Mouse (Mus musculus): Measurements from ENCODE around the gene Klhl8.

Klhl8 gene

DNA sequence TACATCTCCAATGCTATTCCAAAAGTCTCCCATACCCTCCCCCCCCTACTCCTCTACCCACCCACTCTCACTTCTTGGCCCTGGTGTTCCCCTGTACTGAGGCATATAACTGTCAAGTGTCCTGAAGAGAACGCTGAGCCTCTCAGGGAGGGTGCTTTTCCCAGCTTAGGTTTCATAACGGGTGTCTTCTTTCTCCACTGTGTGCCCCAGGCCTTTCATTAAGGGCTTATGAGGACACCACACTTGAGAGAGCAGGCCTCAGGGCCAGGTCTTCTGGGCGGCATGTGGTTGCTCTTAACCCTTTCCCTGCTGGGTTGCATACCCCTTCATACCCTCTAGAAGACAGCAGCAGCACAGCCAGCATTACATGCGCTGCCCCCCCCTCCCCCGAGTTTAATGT, 64.5 kb downstream of the Klhl8 start:
- no peak for DNase-seq (ENCODE audit: low read depth, low spot score)

DNA sequence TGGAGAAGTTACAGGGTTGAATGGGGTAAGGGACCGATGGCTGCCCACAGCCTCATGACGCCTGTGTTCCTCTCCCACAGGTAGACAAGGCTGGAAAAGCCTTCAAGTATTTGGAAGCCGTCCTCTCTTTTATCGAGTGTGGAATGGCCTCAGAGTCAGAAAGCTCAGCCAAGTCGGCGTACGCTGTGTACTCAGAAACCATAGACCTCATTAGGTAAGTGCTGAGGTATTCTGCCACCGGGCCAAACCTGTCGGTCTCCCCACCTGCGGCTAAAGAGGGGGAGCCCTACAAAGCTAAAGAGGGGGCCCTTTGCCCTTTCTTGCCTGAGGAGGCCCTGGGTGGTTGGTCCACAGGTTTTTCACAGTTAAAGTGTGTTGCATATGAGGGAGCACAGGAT, 64.9 kb downstream of the Klhl8 start:
- no peak for DNase-seq (ENCODE audit: low read depth, low spot score)

DNA sequence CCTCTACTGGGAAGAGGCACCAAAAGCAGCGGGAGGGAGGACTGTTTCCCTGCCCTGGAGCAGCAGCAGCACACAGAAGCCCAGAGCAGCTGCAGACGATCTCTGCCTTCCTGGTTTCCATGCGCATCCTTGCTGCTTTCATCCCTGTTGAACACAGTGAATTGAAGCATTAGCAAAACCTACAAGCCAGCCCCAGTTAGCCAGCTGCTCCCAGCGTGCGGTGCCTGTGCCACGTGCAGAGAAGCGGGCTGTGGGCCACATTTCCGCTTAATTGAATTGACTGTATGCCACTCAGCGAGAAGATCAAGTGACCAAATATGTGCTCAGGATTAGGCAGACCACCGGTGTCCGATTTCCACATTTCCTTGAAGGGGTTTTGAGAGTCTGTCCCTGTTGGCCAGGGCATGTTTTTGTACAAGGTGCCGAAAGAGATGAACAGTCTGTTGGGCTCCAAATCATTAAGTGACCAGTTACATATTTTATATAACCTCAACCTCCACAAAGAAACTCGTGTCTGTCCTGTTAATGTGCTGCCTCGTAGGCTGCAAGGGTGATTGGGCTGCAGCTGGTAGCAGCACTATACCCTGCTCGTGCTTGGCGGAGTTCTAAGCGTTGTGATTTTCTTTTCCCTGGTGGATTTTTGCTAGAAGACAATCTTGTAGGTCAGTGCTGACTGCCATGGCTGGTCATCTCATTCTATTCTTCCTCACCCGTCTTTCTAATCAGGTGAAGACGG, 65.5 kb downstream of the Klhl8 start:
- DNase-seq (ENCODE audit: low read depth, low spot score): no peak

DNA sequence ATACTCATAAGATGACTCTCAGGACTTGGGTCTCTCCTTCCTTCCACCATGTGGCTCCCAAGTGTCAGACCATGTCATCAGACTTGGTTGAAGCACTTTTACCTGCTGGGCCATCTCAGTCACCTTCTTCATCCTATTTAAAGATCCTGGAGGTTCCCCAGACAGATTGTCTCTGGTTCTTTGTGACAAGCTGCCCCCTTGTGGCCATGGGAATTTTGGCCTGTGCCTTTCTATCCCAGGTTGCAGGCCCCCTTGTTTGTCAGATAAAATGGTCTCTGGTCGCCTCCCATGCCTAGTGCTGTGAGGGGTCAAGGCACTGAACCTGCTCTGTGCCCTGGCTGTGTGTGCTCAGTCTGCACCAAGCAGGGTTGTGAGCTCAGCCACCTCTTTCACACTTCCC, 67.1 kb downstream of the Klhl8 start:
- peak; percentile 52 for DNase-seq (ENCODE audit: low read depth, low spot score)

DNA sequence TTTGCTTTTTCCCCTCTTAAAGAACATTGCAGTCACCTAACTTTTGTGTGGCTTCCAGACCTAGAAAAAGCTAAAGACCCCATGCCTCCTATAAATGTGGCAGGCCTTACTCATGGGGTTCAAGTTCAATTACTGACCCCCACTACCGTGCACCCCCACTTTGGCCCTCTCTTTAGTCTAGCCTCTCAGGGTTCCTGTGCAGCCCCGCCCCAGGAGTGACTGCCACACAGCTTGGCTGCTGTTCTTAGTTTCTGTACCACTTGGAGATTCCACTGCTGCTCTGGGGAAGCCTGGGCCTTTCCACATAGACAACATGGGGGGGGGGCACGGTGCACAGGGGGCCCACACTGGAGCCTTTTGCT, 71.8 kb downstream of the Klhl8 start:
- no peak for DNase-seq (ENCODE audit: low read depth, low spot score)

DNA sequence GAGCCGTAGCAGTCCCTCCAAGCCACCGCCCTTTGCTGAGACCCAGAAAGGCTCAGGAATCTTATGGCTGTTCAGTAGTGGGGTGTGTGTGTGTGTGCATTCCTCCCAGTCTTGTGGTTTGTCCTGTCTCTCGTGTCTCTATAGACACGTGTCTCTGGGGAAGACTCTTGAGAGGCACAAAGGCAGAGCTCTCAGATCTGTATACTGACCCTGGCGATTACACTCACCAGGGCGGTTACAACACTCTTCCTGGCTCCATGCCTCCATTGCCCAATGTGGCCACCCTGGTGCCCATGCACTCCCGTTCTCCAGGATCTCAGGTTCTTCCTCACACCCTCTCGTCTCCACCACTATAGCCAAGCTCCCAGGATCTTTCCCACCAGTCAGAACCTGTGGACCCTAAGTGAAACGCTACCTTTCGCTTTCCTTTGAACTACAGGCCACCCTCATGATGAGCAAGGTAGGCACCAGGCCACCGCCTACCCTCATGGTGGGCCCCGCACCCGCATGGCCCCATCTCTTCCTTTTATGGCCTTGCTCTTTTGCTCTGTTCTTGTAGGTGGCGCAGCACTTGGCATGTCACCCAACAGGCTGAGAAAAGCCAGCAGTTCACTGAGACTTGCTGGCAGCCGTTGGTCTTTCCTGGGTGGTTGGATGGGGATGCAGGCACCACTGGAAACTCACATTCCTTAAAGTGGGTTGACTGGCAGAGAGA, 72.4 kb downstream of the Klhl8 start:
- no peak for DNase-seq (ENCODE audit: low read depth, low spot score)

DNA sequence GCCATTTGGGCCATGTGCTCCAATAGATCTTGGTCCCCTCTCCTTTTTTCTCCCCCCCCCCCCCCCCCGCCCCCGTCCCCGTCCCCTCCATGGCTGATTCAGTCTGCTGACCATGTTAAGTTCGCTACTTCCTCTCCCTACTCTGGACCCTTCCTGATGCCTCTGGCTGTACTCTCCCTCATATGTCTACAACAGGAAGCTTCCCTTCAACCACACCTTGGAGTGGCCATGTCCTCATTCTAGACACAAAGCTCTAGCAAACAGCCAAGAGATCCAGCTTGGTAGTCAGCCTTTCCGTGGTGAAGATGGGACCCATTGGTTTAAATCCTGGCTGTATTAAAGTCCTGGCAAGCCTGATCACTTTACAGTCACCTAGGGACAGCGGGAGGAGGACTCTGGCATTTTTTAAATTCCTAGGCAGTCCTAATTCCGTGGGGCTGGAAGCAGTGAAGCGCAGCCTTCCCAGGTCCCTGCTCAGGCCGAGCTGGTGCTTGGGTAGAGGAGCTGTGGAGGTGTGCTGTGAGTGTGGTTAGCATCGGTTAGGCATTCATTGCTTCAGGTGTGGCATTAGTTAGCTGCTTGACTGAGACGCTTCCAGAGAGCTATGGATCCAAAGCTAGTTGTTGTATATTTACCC, 74.8 kb downstream of the Klhl8 start:
- DNase-seq (ENCODE audit: low read depth, low spot score): no peak

DNA sequence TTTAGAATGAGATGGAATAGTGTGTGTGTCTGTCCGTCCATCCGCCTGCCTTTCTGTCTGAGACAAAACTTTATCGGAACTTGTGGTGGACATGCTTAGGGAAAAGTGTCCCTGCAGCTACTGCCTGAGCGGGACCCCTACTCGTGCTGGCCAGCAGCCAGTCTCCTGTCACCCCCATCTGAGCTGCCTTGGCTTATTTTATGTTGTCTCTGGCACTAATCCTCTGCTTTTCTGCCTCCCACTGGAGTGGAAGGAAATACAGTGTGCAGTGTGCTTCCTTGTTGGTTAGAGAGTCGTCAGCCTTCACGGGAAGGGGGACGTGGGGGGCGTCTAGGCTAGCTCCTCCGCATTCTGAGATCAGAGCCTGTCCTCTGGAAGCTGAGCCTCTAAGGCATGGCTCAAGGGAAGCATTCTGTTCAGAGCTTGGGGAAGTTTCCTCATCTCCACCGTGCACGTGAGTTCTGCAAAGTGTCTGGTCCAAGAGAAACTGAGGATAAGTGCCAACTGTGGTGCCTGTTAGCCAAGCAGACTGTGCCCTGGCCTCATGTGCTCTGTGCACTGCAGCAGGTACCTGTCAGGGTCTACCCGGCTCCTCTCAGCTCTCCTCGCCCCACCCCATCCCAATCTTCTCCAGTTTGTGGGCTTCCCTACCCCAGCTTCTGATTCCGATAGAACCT, 75.5 kb downstream of the Klhl8 start:
- DNase-seq (ENCODE audit: low read depth, low spot score): no peak

DNA sequence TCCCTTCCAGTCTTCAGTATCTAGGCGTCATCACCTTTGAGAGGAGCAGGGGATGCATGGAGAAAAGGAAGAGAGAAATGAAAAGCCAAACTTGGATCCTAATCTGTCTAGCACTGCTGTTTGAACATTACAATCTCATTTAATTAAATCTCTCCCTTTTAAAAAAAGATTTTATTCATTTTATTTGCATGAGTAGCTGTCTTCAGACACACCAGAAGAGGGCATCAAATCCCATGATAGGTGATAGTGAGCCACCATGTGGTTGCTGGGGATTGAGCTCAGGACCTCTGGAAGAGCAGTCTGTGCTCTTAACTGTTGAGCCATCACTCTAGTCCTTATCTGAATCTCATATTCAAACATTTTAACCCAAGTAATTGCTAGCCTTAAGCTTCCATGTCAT, 80.2 kb downstream of the Klhl8 start:
- no peak for DNase-seq (ENCODE audit: low read depth, low spot score)

DNA sequence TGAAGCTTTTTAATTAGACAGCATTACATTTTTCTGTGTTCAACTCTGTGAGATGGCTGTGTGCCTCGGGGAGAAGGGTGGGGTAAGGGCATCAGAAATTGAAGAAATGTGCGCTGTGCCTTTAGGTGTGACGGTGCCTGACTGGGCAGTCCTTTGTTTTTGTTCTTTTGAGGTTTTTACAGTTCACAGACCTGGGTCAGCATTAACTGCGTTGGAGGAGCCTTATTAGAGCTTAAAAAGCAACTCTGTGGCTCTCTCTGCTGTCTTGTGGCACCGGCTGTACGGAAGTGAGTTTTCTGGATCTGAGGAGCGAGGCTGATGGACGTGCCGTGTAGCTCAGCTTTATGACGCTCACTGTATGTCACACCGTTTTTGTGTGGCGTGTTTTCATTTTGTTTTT, 81.9 kb downstream of the Klhl8 start:
- no peak for DNase-seq (ENCODE audit: low read depth, low spot score)

DNA sequence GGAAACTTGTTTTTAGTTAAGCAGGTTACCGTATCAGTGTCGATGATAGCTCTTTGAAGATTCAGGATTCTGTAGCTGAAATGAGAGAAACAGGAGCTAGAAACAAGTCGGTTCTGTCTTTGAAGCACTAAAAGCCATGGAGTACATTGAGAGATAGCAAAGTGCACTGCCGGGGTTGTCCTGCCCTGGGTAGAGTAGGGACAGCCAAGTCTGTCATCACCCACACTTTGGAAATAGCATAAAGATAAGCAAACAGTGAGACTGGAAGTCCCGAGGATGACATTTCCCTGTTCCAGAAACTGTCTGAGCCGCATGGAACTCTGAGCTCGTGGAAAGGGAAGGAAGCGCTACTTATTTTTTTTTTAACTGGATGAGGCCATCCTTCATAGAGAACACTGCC, 82.3 kb downstream of the Klhl8 start:
- no peak for DNase-seq (ENCODE audit: low read depth, low spot score)

DNA sequence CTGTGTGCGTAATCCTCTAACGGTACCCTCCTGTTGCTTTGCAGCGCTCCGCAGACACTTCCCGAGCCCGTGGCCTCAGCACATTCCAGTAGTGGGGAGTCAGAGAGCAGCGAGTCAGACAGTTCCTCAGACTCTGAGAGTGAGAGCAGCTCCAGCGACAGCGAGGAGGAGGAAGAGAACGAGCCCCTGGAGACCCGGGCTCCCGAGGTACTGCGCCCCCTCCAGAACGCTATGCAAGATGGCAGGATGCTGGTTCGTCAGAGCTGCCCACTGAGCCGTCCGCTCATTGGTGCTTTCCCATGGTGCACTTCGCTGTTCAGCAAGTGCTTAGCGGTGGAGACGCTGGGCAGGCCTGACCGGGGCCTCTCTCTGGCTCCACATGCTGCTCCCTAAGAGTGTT, 82.8 kb downstream of the Klhl8 start:
- DNase-seq (ENCODE audit: low read depth, low spot score): no peak

DNA sequence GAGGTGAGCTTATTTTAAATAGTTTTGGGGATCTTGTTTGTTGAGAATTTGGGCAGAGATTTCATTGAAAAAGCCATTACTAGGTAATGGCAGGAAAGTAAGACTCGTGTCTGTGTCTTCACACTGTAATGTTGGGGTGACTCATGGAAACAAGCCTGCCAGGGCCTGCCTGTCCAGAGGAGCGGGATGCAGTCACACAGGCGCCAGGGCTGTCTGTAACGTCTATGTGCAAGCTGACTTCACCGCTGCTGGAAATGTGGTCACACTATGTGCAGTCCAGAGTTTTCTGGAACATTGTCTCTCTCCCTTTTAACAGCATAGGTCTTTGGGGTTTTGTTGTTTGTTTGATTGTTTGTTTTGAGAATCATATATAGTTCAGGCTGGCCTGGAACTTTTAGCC, 88.1 kb downstream of the Klhl8 start:
- no peak for DNase-seq (ENCODE audit: low read depth, low spot score)

DNA sequence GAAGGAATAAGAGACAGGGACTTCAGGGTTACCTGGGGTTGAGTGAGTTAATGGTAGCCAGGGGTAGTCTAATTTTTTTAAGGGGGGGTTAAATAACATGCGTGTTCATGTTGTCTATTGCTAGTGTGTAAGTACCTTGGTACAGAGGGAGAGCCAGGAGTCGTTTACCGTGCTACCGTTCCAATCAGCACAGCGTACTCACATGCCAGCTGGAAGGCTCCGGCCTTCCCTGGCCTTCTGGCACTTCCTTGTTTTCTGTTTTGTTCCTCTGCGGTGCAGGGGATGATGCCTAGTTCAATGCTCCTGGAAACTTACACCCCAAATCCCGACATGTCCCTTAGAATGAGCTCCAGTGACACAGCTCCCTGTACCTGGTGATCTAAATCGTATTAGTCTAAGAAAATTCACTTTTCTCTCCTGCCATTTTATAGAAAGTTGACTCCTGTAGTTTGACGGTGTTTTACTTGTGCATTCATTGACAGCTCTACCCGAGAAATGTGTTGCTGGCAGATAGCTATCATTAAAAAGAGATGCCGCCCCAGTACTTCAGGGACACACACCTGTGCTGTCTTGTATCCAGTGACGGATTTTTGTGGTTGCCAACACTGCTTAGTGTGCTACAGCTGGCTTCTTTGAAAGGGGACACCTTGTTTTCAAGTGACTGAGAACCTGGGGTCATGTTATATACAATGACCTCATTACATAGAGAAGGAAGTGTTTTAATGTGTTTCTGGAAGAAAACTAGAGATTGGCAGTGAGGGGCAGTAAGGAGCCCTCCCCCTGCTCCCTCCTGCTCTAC, 89.4 kb downstream of the Klhl8 start:
- DNase-seq (ENCODE audit: low read depth, low spot score): no peak

DNA sequence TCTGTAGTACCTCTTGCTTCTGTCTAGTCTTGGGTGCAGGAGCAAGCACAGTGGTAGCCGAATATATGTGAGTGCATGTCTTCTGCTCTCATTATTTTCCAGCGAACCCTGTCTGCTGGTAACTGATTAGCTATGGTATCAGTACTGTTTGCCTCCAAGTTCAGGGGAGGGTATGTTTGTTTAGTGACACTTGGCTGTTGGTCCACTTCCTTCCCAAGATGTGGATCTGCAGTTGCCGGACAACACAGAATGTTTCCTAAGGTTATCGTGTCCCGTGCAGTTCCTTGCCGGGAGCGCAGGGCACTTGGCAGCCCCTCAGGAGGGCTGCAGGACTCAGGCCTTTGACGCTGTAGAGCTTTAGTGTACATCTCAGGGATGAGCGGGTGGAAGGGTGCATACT, 90.0 kb downstream of the Klhl8 start:
- DNase-seq (ENCODE audit: low read depth, low spot score): no peak

DNA sequence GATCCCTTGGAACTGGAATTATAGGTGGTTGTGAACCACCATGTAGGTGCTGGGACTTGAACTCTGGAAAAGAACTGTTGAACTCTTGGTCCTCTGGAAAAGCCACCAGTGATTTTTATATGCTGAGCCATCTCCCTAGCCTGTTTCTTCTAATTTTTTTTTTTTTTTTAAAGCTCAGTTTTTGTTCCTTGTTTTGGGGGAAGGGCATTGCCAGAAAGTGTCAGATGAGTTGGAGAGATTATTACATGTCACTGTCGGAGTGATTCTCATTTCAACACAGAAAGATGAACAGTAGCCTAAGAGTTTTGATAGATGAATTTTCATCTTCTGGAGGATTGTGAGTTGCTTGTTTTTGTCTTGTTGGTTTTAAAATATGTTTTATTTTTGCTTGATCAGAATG, 91.4 kb downstream of the Klhl8 start:
- DNase-seq (ENCODE audit: low read depth, low spot score): no peak

DNA sequence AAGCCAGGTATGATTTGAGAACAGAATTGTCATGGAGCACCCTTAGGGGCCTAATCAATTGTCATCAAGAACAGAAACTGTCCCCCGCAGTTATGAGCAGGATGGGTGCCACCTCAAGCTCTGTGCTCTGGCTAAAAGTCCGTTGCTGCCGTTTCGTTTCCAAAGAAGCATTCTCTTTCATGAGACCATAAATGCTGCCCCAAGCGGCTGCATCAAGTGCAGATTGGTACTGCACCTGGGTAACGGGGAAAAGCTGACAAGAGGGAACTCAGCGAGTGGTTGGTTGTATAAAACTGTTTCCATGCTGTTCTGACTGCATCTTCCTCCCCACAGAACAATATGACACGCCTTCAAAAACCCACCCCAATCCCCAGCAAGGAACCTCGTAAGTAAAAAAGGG, 92.5 kb downstream of the Klhl8 start:
- no peak for DNase-seq (ENCODE audit: low read depth, low spot score)

DNA sequence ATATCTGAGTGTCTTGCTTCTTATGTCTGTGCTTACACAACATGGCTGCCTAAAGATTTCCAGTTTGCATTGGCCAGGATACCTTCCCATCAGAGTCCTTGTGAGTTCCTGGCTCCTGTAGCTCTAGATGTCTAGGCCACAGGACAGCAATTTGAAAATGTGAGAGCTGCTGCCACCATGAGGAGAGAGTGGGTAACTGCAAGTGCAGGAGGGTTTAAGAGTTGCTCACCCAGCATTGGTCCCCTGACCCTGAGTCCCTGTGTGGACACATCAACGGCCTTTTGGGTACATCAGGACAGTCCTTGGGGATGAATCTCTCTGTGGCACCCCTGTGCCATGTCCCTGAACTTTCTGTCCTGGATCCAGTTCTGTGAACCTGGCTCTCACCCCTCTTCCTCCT, 93.3 kb downstream of the Klhl8 start:
- peak; percentile 76 for DNase-seq (ENCODE audit: low read depth, low spot score)

DNA sequence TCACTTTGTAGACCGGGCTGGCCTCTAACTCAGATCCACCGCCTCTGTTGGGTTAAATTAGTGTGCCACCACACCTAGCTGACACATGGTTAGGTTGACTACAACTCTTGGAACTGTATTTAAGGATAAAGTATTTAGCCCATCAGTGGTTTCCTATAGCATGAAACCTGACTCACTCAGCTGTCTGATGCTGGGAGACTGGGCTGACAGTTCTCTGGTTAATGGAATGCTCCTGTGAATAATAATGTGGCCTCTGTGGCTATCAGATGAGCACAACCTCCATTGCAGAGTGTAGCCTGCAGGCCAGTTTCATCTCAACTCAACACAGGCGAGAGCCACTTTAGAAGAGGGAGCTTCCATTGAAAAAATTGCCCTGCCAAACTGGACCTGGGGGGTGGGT, 94.3 kb downstream of the Klhl8 start:
- no peak for DNase-seq (ENCODE audit: low read depth, low spot score)

DNA sequence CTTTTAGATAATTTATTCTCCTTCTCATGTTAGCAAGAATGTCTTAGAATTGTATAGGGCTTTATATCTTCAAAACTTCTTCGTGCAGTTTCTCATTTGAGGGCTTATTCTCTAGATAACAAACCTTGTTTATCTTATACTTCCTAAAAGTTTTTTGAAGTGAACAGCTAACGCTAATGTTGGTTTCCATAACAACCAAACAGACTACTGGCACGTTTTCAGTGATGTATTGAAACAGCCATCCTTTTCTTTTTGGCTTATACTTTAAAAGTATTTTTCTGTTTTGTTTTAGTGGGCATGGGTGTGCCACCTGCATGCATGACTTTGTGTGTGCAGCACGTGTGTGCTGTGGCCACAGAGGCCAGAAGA, 95.8 kb downstream of the Klhl8 start:
- no peak for DNase-seq (ENCODE audit: low read depth, low spot score)

DNA sequence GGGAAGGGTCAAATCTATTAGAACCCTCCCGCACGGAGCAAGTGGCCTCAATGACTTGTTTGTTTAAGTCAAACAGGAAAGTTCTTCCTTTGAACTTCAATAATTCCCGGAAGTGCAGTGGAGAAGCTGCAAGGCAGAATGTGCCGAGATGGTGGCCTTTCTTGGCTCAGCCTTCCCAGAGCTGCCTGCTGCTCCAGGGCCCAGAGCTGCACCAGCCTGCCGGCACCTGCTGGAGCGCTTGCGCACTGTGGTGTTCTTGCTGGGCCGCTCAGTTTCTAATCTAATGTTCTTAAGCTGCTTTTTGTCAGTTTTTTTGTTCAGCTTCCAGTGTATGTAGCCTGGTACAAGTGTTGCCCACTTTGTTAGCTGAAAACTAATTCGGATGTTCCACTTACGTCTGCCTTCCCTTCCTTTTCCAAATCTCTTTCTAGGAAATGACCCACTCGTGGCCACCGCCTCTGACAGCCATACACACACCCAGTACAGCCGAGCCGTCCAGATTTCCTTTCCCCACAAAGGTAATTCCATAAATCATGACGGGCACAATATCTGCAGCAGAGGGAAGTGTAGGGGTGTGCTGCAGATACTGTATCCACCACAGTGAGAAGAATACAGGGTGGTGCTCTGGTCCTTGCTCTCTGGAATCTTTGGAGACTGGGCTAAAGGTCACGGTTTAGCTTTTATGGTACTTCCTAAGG, 96.4 kb downstream of the Klhl8 start:
- DNase-seq (ENCODE audit: low read depth, low spot score): no peak

Data from A20 (cell line).